Mouse (Mus musculus): ENCODE data around the gene Myo19.

DNA sequence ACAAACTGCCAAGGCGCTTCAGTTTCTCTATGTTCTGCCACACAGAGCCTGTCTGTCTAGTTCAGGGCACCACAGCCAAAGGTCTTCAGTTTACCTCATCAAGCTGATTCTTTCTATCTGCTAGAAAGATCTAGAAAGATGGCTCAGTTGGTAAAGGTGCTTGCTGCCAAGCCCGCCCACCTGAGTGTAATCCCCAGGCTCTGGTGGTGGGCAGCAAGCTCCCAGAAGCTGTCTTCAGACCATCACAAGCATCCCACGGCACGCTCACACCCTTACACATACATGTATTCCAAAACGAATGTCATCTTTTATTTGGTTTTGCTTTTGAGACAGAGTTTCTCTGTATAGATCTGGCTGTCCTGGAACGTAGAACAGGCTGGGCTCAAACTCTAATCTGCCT, 28.5 kb downstream of the Myo19 start:
- TF ChIP-seq POLR2A (IDR thresholded peaks at IDR 0.05; ENCODE audit: extremely low read depth, insufficient read depth, low read length) (no peak), CTCF (IDR thresholded peaks at IDR 0.05; ENCODE audit: extremely low read depth, insufficient read depth, low read length) (no peak)
